Mouse (Mus musculus) left cerebral cortex, postnatal 10 days (tissue): Measurements from ENCODE around the gene Hsf5. TPM values are rescaled to one million over a fixed set of nuclear protein-coding genes. Genes with fewer than 3 reads are reported as not detected.

ENCODE experiments used
- DNase-seq, 2 experiments: peaks; one replicate each; pipeline ENCODE4 v3.0.0; 2021 to 2022; ENCODE audit warnings: low spot score in 2 of 2, mixed read lengths in 1 of 2; ENCODE audit errors: extremely low spot score in 1 of 2
- intact Hi-C: fragments of 180-260 bp; cut with DNase I; formaldehyde crosslinking; loops from one replicate; pipeline ENCODE4 v1.15.1; 2025
- total RNA-seq, 2 experiments: library from RNA; stranded (reverse); gene quantifications; 2 replicates each; pipeline ENCODE4 v1.2.3; 2021

Gene Hsf5
- total RNA-seq, 2 experiments from 2014 or later = 0.24 to 0.56 TPM

DNA sequence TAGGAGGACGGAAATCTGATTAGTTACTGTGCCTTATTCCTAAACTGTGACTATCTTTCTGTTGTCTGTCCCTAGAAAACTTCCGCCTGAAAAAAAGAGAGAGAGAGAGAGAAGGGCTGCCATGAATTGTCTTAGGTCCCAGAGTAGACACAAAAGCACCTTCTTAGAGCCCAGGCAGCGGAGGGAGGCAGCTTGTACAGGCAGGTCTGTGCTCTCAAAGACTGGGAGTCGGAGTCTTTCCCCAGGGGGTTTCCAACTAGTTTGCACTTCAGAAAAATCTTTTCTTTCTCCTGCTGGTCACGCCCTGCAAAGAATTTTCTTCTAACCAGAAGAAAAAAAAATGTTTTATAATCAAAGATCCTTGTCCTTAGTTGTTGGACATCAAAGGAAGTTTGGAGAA lies 60.8 kb downstream of the Hsf5 start:
- no peak for DNase-seq
- intact Hi-C loops = no loop called here

GRCm38 (mm10) chr11:87678545-87678944 lies 61.6 kb downstream of the Hsf5 start:
- DNase-seq = no peak

GRCm38 (mm10) chr11:87678976-87679375 lies 62.0 kb downstream of the Hsf5 start:
- intact Hi-C loops = no loop called here
- DNase-seq = no peak

More at GRCm38 (mm10) chr11:87678545-87678944, 61.6 kb downstream of the Hsf5 start:
- intact Hi-C loops = no loop called here

DNA sequence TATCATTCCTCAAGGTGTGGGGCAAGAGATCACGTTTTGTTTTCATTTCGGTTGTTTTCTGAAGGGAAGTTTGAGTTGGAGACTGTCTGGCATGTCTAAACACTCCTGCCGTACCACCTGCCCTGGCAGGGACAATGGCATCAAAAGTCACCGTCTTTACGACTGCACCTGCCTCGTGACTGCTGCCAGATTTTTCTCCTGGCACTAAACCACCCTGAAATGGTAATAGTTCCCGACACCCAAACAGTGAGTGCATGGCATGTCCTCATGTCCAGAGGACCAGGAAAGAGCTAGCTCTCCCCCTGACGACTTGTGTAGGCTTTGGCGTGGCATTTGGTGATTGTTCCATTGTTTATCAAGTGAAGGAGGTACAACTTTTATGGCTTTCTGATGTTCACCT lies 63.8 kb downstream of the Hsf5 start:
- DNase-seq = no peak
- intact Hi-C loops = no loop called here

GRCm38 (mm10) chr11:87682096-87682495 lies 65.1 kb downstream of the Hsf5 start:
- intact Hi-C loops = no loop called here
- no peak for DNase-seq

DNA sequence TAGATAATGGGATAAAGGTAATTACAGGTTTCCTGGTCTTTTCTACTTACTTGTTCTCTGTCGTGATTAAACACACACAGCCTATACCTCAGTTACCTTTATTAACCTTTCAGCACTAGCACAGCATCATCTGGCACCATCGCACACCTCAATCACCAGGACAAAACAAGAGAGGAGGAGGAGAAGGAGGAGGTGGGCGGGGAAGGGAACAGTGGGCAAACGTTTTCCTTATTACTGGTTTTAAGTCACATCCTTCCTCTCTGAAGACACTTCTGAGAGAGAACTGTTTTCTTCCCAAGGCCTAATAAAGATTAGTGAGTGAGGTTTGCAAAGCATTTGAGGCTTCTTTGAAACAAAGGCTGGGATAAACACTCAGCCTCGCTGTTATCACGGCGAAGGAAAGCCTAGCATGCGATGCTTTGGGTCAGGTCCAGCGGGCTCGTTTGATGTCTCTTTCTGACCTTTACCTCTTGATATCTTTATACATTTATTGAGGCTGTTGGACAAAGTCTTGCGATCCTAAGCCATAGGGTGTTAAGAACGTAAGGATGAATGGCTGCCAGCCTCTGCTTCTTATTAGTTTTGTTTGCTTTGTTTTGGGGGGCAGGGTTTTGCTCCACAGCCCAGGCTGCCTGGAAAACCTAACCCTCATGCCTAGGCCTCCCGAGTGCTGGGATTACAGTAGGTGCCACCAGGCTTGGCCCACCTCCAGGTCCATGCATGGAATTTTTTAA lies 66.0 kb downstream of the Hsf5 start:
- intact Hi-C loops = no loop called here
- no peak for DNase-seq

DNA sequence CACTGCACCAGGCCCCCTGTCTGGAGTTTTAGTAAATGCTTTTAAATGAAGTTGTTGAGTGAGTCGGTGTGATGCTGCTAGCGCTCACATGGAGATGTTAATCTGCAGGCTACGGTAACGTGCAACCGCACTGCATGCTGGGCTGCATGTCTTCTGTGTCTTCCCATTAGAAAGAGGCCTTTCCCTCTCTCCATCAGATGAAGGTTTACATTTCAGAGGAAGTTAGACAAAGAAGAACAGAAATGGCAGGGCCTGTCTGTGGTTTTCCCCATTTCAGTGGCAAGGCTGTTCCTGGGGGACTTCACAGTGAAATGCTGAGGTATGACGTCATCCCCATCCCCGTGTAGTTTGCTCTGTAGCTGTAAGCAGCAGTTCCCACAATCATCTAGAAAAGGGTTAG lies 69.4 kb downstream of the Hsf5 start:
- intact Hi-C loops = no loop called here

GRCm38 (mm10) chr11:87687246-87688225 lies 70.6 kb downstream of the Hsf5 start:
- intact Hi-C loops = no loop called here
- no peak for DNase-seq

More for the DNA sequence above, 69.4 kb downstream of the Hsf5 start:
- no peak for DNase-seq

DNA sequence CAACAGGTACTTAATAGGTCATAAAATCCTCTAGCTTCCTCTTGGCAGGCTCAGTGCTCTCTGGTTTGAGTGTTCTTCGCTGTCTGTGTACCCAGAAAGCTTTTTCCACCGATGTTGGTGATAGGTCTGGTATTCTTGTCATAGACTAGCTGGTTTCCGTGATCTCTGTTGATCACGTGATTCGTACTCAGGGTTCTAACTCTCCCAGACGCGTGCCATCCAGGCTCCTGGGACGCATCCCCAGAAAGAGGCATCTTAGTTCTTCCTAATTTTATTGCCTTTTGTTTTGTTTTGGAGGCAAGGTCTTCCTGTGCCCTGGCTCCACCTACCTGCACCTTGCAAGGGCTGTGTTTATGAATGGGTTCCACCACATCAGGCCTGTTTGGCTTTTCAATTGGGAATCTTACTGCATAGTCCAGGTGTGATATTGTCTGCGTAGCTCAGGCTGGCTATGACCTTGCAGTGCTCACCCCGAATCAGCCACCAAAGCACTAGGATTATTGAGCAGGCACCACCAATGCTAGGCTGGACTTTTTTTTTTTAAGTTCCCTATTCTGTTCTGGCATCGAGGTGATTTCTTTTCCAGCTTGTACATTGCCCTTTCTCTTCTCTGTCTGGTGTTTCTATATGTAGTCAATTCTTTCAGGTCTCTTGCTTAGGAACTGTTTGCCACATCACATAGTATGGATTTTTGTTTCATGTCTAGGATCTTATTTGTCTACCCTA lies 71.7 kb downstream of the Hsf5 start:
- DNase-seq = no peak
- intact Hi-C loops = no loop called here

DNA sequence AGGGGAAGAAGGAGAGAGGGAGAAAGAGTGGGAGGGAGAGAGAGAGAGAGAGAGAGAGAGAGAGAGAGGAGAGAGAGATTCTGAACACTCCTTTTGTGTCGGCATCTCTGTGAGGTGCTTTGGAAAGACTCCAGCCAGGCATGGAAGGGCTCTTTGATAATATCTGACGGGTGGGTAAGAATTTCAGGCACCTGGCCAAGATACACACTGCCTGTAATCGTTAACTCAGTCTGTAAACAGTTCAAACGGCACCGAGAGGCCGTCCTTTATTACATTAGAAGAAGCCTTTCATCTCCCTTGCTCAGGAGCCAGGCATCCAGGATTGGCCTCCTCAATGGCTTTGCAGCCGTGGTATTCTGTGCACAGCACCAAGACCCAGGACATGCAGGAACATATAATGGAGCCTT lies 72.4 kb downstream of the Hsf5 start:
- intact Hi-C loops = no loop called here
- peak; percentile 36 to 83 for DNase-seq

- DNase-seq = no peak
- intact Hi-C loops = no loop called here
These were observed 73.2 kb downstream of the Hsf5 start for GRCm38 (mm10) chr11:87690054-87690740.

- DNase-seq = no peak
- intact Hi-C loops = no loop called here
These were observed 80.2 kb downstream of the Hsf5 start for GRCm38 (mm10) chr11:87697131-87697682.

- intact Hi-C loops = no loop called here
- no peak for DNase-seq
These were observed 81.2 kb downstream of the Hsf5 start for GRCm38 (mm10) chr11:87698126-87698525.

DNA sequence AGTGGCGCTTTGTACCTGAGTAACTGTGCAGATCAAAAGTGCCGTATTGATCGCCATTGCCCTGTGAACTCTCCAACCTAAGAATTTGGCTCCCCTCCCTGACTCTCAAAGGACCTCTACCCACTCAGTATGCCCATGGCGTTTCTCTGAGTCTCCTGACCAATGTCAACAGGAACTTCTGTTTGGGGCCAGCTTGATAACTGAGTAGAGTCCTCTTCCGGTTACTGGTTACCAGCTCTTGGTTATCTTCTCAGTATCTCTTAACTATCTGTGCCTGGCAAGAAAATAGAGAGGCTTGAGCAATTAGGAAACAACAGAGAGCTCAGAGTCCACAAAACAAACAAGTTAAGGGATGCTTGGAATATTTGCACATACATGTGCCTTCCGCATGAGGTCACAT lies 84.1 kb downstream of the Hsf5 start:
- intact Hi-C loops = no loop called here
- no peak for DNase-seq

DNA sequence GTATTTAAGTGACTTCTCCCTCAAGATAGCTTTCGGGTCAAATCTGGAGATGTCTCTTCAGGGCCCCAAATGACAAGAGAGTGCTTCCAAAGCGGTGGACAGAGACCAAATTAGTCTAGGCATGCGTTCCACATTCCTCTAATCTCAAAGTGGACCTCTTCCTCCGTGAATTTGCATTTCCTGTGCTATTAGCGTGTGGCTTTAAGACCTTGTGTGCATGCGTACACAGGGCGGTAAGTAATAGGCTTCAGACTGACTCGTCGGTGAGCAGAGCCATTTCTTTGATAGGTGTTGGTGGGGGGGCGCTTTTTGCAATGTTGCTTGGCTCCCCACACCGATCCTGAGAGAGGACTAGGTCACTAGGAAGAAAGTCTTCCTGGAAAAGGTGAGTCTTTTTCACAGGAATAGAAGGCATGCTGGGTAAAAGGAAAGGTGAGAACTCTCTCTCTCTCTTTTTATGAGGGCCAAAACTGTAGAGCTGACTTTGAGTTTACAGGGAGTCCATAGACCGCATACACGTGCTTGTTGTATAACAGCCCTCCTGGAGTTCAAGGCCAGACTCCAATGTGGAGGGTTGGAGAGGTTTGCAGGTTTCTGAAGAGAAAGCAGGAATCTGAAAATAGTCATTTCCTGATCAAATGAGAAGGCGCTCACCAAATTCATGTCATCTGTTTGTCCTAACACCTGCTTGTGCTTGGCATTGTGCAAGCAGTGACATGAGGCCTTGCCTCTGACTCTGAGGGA lies 85.1 kb downstream of the Hsf5 start:
- no peak for DNase-seq
- intact Hi-C loops = no loop called here

GRCm38 (mm10) chr11:87703654-87704053 lies 86.7 kb downstream of the Hsf5 start:
- DNase-seq = no peak
- intact Hi-C loops = no loop called here

GRCm38 (mm10) chr11:87704289-87704688 lies 87.3 kb downstream of the Hsf5 start:
- no peak for DNase-seq
- intact Hi-C loops = no loop called here

DNA sequence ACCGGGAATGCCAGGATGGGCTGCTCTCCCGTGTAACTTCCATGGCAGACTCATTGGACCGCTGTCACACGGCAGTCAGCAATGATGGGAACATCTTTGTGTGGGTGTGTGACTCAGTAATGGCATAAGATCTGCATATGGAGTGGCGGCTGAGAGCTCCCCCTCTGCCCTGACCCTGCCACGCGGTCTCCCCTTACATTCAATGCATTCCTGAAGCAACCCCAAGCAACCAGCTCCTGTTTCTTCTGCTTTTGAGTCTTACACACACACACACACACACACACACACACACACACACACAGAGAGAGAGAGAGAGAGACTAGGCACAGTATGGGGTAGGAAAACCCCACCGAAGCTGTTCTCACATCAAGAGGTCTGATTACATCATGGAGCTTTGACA lies 90.6 kb downstream of the Hsf5 start:
- intact Hi-C loops = loop anchor here (5.0 kb wide), 1 partner anchor 35 kb away; no protein-coding TSS in a partner anchor
- no peak for DNase-seq
